Mouse (Mus musculus) kidney, adult 2 months (tissue): ENCODE results near the gene Tmem63a. TPM values are rescaled to one million over a fixed set of nuclear protein-coding genes. Genes with fewer than 3 reads are reported as not detected.
A peak's percentile ranks its signal among the peaks of the same experiment; 100 is the strongest.

Experiments used
- DNase-seq: peaks from one replicate; pipeline ENCODE4 v3.0.0; 2021
- H3K27ac ChIP-seq: fragments of 200-500 bp; 2 replicates; pipeline ENCODE4 v1.5.1; 2012; ENCODE audit warnings: low read depth, low read length, control low read depth, inconsistent platforms; ENCODE audit not compliant: insufficient read depth
- H3K27me3 ChIP-seq: fragments of 200-500 bp; replicated peaks from 2 replicates; pipeline ENCODE4 v1.6.1; 2012; ENCODE audit warnings: mild to moderate bottlenecking, moderate library complexity, low read length, inconsistent platforms; ENCODE audit not compliant: control insufficient read depth, insufficient read depth
- H3K36me3 ChIP-seq: fragments of 200-500 bp; 2 replicates; pipeline ENCODE4 v1.6.1; 2012; ENCODE audit warnings: mild to moderate bottlenecking, moderate library complexity, low read length, inconsistent platforms; ENCODE audit not compliant: control insufficient read depth, insufficient read depth
- H3K4me1 ChIP-seq: fragments of 200-500 bp; 2 replicates; pipeline ENCODE4 v1.6.1; 2011; ENCODE audit warnings: low read length; ENCODE audit not compliant: control insufficient read depth, insufficient read depth
- H3K4me3 ChIP-seq: fragments of 200-500 bp; 2 replicates; pipeline ENCODE4 v1.5.1; 2011; ENCODE audit warnings: mild to moderate bottlenecking, low read depth, low read length, control low read depth; ENCODE audit not compliant: insufficient read depth
- CTCF ChIP-seq: fragments of 200-500 bp; conservative IDR thresholded peaks from 2 replicates; pipeline ENCODE4 v1.5.1; 2011; ENCODE audit warnings: low read depth, mild to moderate bottlenecking, control low read depth, low read length, moderate library complexity, mixed read lengths; ENCODE audit not compliant: insufficient read depth, insufficient read length
- POLR2A ChIP-seq: fragments of 200-500 bp; IDR thresholded peaks from one replicate; pipeline ENCODE4 v1.6.1; 2011; ENCODE audit warnings: low read depth, low read length, control low read depth
- WGBS: fragments of 180-500 bp; shearing (Covaris S2); methylation state at CpG from one replicate; pipeline ENCODE4 v1.1.7; 2018; 5-methylcytosine and 5-hydroxymethylcytosine counted together
- polyA plus RNA-seq: library from polyadenylated mRNA; depleted of rRNA; stranded (reverse); fragments of >200 nt; gene quantifications from 2 replicates; pipeline ENCODE4 v1.2.3, GENCODE M21; 2012

Tmem63a gene
- polyA plus RNA-seq, 1 experiment = 26.7 TPM

DNA sequence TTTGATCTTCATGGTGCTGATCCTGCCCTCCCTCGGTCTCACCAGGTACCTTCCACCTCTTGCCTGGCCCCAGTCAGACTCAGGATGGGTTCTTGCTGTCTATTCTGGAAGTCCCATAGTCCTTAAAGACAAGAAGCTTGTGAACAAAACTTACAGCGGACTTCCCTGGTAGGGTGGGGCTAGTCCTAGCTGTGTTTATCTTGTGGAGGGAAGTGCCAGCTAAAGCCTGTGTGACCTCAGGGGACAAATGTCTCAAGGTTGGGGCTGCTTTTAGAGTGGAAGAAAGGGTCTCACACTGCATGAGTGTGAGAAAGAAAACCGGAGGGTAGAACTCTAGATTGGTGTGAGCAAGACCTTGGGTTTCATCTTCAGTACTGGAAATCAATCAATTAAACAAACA lies 23.6 kb downstream of the Tmem63a start:
- Histone ChIP-seq H3K4me1 (no peaks in the 10 kb centered on the region), H3K4me3 (no peak overlapping the region), H3K27ac (no peak overlapping the region), H3K27me3 (no peaks in the 10 kb centered on the region), H3K36me3 (no peaks in the 10 kb centered on the region; the same call in 1 of the 2 replicates)
- TF ChIP-seq POLR2A (no peak), CTCF (no peak)
- WGBS = 83% methylated on average over 3 of the region's 3 CpGs
- DNase-seq = no peak

DNA sequence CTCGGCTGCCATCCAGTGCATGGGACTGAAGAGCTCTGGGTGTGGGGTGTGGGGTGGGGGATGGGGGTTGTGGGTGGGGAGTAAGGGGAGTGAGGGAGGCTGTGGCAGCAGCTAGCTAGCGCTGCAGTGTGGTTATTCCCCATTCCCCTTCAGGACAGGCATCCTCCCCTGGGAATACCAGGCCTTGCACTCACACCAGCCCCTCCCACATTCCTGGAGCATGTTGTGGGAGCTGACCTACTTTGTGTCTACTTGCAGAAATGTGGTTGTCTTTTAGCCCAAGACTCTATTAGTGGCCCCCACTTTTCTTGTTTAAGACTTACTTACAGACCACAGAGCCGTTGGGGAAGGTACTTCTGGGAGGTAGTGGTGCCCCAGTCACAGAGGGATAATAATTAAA lies 24.4 kb downstream of the Tmem63a start:
- Histone ChIP-seq H3K27ac (no peak overlapping the region), H3K27me3 (no peaks in the 10 kb centered on the region), H3K4me1 (no peaks in the 10 kb centered on the region), H3K4me3 (no peak overlapping the region), H3K36me3 (no peaks in the 10 kb centered on the region; the same call in 1 of the 2 replicates)
- TF ChIP-seq CTCF (no peak), POLR2A (no peak)
- peak; percentile 59 for DNase-seq
- WGBS = 58% methylated on average over 3 of the region's 3 CpGs

- H3K27me3 ChIP-seq = no peaks in the 10 kb centered on the region
- no peak overlapping the region for H3K4me3 ChIP-seq
- no peak for TF ChIP-seq POLR2A
- TF ChIP-seq CTCF = no peak
- no peak overlapping the region for H3K27ac ChIP-seq
- no peak for DNase-seq
- H3K4me1 ChIP-seq = no peaks in the 10 kb centered on the region
- WGBS = 88% methylated on average over 7 of the region's 7 CpGs
- no peaks in the 10 kb centered on the region; the same call in 1 of the 2 replicates for H3K36me3 ChIP-seq
Measured at GRCm38 (mm10) chr1:180967261-180967660, 25.1 kb downstream of the Tmem63a start.

- WGBS = 92% methylated on average over 11 of the region's 11 CpGs
- Histone ChIP-seq H3K27ac (no peak overlapping the region), H3K4me3 (no peak overlapping the region), H3K4me1 (no peaks in the 10 kb centered on the region), H3K27me3 (no peaks in the 10 kb centered on the region), H3K36me3 (no peaks in the 10 kb centered on the region; the same call in 1 of the 2 replicates)
- TF ChIP-seq POLR2A = no peak
- no peak for TF ChIP-seq CTCF
- DNase-seq = no peak
Measured at GRCm38 (mm10) chr1:180972941-180973340, 30.8 kb downstream of the Tmem63a start.

DNA sequence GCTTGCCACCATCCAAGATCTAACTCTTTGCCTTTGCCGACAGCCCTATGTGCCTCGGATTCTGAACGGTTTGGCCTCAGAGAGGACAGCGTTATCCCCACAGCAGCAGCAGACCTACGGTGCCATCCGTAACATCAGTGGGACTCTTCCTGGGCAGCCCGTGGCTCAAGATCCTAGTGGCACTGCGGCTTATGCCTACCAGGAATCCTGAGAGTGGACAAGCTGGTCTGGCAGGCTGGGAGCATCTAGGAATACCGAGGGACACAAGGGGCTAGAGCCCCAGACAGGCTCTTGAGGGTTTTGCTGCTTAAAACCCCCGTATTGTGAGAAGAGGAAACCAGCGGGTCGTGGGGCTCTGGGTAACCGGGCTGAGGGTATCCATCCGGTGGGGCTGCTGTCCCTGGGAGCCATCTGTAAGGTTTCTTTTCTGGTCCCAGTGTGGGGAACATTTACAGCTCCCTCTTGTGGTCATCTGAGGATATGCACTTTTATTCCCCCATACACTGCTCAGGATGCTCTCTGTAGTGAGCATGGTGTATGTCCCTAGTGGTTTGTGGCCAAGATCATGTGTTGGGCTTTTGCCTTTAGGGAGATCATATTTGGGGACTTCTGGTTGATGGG lies 32.1 kb downstream of the Tmem63a start:
- no peaks in the 10 kb centered on the region for H3K27me3 ChIP-seq
- H3K27ac ChIP-seq = no peak overlapping the region
- no peak for TF ChIP-seq POLR2A
- peak; percentile 57 for TF ChIP-seq CTCF
- no peak overlapping the region for H3K4me3 ChIP-seq
- 57% methylated on average over 14 of the region's 14 CpGs for WGBS
- no peaks in the 10 kb centered on the region; the same call in 1 of the 2 replicates for H3K36me3 ChIP-seq
- no peaks in the 10 kb centered on the region for H3K4me1 ChIP-seq
- peak; percentile 59 for DNase-seq

- no peak overlapping the region for H3K4me3 ChIP-seq
- WGBS = 47% methylated on average over 4 of the region's 4 CpGs
- DNase-seq = peak; percentile 47
- H3K4me1 ChIP-seq = no peaks in the 10 kb centered on the region
- no peak overlapping the region for H3K27ac ChIP-seq
- H3K27me3 ChIP-seq = no peaks in the 10 kb centered on the region
- no peaks in the 10 kb centered on the region for H3K36me3 ChIP-seq
- TF ChIP-seq CTCF (peak; percentile 90), POLR2A (no peak)
Measured at GRCm38 (mm10) chr1:180976110-180976679, 34.1 kb downstream of the Tmem63a start.

DNA sequence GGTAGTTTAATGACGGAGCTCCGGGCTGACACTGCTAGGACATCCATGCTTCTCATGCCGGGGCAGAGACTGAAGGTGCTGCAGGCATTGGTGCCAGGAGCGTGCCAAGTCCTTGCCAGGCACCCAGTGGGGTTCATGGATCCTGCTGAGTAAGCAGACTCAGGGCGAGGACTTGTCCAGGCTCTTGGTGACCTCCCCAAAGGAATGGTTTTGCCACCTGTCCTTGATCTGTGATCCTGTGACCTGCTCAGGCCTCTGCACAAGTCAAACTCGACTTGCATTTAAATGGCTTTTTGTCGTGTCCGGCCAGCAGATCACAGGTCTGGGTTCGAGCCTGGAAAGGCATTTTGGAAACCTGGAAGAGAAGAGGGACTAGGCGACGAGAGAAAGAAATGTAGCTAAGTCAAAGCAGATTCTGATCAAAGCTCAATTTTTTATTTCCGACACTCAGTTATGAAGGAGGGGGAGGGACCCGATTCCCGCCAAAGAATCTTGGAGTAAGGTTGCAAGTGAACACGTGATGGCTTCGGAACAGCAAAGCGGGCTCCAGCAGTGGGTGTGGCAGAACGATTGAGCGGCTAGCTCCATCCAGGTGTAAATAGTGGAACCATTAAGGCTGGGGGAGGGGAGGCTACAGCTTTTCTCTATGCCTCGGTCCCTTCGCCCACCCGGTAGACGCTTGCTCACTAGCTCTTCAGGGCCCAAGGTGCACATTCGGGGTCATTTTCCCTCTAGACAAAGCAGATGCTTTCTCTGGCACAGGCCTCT lies 37.5 kb downstream of the Tmem63a start:
- Histone ChIP-seq H3K4me1 (no peaks in the 10 kb centered on the region), H3K4me3 (no peak overlapping the region), H3K27ac (no peak overlapping the region), H3K36me3 (no peaks in the 10 kb centered on the region), H3K27me3 (no peaks in the 10 kb centered on the region)
- 76% methylated on average over 24 of the region's 24 CpGs for WGBS
- TF ChIP-seq CTCF (no peak), POLR2A (no peak)
- DNase-seq = no peak
